Mouse (Mus musculus) liver, postnatal 0 days (tissue): ENCODE measurements around the gene Th.

Experiments
- CTCF ChIP-seq: sonication (generic); IDR thresholded peaks from 2 replicates; pipeline ENCODE4 v1.5.1; 2016; ENCODE audit warnings: antibody characterized with exemption, low read depth
- EP300 ChIP-seq: IDR thresholded peaks from 2 replicates; pipeline ENCODE4 v1.6.1; 2016; ENCODE audit warnings: antibody characterized with exemption, low read depth, mild to moderate bottlenecking

GRCm38 (mm10) chr7:142895223-142895840 is 35.6 kb downstream of the Th start:
- TF ChIP-seq CTCF = no peak
- TF ChIP-seq EP300 = no peak
